Mouse (Mus musculus) ES-E14 (cell line): ENCODE data around the gene Btbd18. TPM values are rescaled to one million over a fixed set of nuclear protein-coding genes. Genes with fewer than 3 reads are reported as not detected.

Experiments used
- DNase-seq: peaks from one replicate; pipeline ENCODE4 v3.0.0-alpha.2; 2013; ENCODE audit warnings: low read depth, low spot score
- H3K27ac ChIP-seq: 2 replicates; pipeline ENCODE4 v1.5.1; 2012; ENCODE audit warnings: low read depth, mild to moderate bottlenecking, low read length, moderate library complexity, mixed read lengths; ENCODE audit not compliant: poor library complexity, insufficient read depth, severe bottlenecking
- H3K36me3 ChIP-seq: 2 replicates; pipeline ENCODE4 v1.6.1; 2012; ENCODE audit warnings: mild to moderate bottlenecking, low read length, moderate library complexity, mixed read lengths; ENCODE audit not compliant: control insufficient read depth, poor library complexity, insufficient read depth, severe bottlenecking
- H3K4me1 ChIP-seq, 2 experiments: fragments of 150-350 bp in 1 of 2; sonication (generic) in 1 of 2; 2 replicates each; pipeline ENCODE4 v1.6.1; 2012; ENCODE audit warnings: low read length in 2 of 2, mild to moderate bottlenecking in 1 of 2, mixed read lengths in 1 of 2; ENCODE audit not compliant: control insufficient read depth in 2 of 2, insufficient read depth in 2 of 2, poor library complexity in 1 of 2
- H3K4me3 ChIP-seq, 2 experiments: fragments of 150-350 bp in 1 of 2; sonication (generic) in 1 of 2; 2 replicates each; pipeline ENCODE4 v1.5.1; 2012; ENCODE audit warnings: low read length in 2 of 2, low read depth in 1 of 2, mild to moderate bottlenecking in 1 of 2, mixed read lengths in 1 of 2; ENCODE audit not compliant: insufficient read depth in 1 of 2, poor library complexity in 1 of 2, severe bottlenecking in 1 of 2
- H3K9ac ChIP-seq: 2 replicates; pipeline ENCODE4 v1.6.1; 2012; ENCODE audit warnings: low read depth, mild to moderate bottlenecking, low read length, mixed read lengths; ENCODE audit not compliant: poor library complexity, insufficient read depth, severe bottlenecking
- H3K9me3 ChIP-seq: fragments of 150-350 bp; sonication (generic); 2 replicates; pipeline ENCODE4 v1.6.1; 2012; ENCODE audit warnings: low read depth, mild to moderate bottlenecking, low read length; ENCODE audit not compliant: control insufficient read depth, insufficient read depth
- CHD2 ChIP-seq: IDR thresholded peaks from 2 replicates; pipeline ENCODE4 v1.6.1; 2014; ENCODE audit warnings: mild to moderate bottlenecking, low read depth, low read length, inconsistent platforms
- HCFC1 ChIP-seq: IDR thresholded peaks from 2 replicates; pipeline ENCODE4 v1.6.1; 2012; ENCODE audit warnings: low read length, inconsistent platforms, borderline replicate concordance; ENCODE audit not compliant: insufficient read depth
- MAFK ChIP-seq: IDR thresholded peaks from 2 replicates; pipeline ENCODE4 v1.6.1; 2014; ENCODE audit warnings: mild to moderate bottlenecking, low read depth, low read length, inconsistent platforms; ENCODE audit not compliant: insufficient read depth
- ZC3H11A ChIP-seq: IDR thresholded peaks from 2 replicates; pipeline ENCODE4 v1.6.1; 2012; ENCODE audit warnings: low read depth, mild to moderate bottlenecking, inconsistent platforms, low read length, borderline replicate concordance
- ZNF384 ChIP-seq: IDR thresholded peaks from 2 replicates; pipeline ENCODE4 v1.6.1; 2012; ENCODE audit warnings: low read depth, low read length, inconsistent platforms
- in situ Hi-C, 2 experiments: fragments of 600-800 bp; cut with MboI; formaldehyde crosslinking; loops; one replicate each; pipeline ENCODE4 v1.15.1; 2025; ENCODE audit warnings: low sequenced_read_pairs in 2 of 2, inconsistent platforms in 1 of 2; ENCODE audit not compliant: unreplicated experiment in 2 of 2
- total RNA-seq: library from RNA; depleted of rRNA; stranded (reverse); fragments of 300-350 nt; gene quantifications from 2 replicates; pipeline ENCODE4 v1.2.3, GENCODE M21; 2012; rRNA removed

Gene Btbd18
- 3.2 and 3.6 TPM in 2 replicates for total RNA-seq

- no peak for DNase-seq
- H3K27ac ChIP-seq, result no peak within 1 kb of the TSS
- no peak within 1 kb of the TSS for H3K9ac ChIP-seq
- no peaks in the 10 kb centered on the region for H3K36me3 ChIP-seq
- H3K9me3 ChIP-seq, result no peaks in the 10 kb centered on the region
- H3K4me3 ChIP-seq, result peak within 1 kb of the TSS; percentile 0 to 18; a peak in 2 of 4 replicates
- in situ Hi-C loops, result no loop called here
- no peaks in the 10 kb centered on the region for H3K4me1 ChIP-seq
- TF ChIP-seq ZC3H11A (no peak), CHD2 (no peak), HCFC1 (no peak), ZNF384 (peak; percentile 84)
These were observed at the start of gene Btbd18 for GRCm38 (mm10) chr2:84658806-84659205. Gene Btbd18 (plus strand): TSS chr2:84659079.

GRCm38 (mm10) chr2:84612764-84613163, 46.1 kb upstream of the Btbd18 start:
- no peaks in the 10 kb centered on the region; a peak in 1 of 4 replicates for H3K4me1 ChIP-seq
- no peak for TF ChIP-seq HCFC1
- TF ChIP-seq MAFK, result no peak
- no peak for TF ChIP-seq ZNF384
- no peak for TF ChIP-seq CHD2
- no peak for TF ChIP-seq ZC3H11A
- in situ Hi-C loops, result no loop called here
- no peak for DNase-seq
- H3K27ac ChIP-seq, result no peak overlapping the region
- no peaks in the 10 kb centered on the region for H3K9me3 ChIP-seq
- no peak overlapping the region for H3K9ac ChIP-seq
- no peak overlapping the region for H3K4me3 ChIP-seq
- peaks cover 33% of the 10 kb centered on the region for H3K36me3 ChIP-seq

GRCm38 (mm10) chr2:84617637-84618515, 41.0 kb upstream of the Btbd18 start:
- Histone ChIP-seq H3K4me1 (no peaks in the 10 kb centered on the region; a peak in 2 of 4 replicates), H3K9me3 (no peaks in the 10 kb centered on the region), H3K4me3 (no peak overlapping the region), H3K36me3 (peaks cover 20% of the 10 kb centered on the region), H3K9ac (no peak overlapping the region), H3K27ac (no peak overlapping the region)
- DNase-seq, result no peak
- TF ChIP-seq ZC3H11A (no peak), ZNF384 (no peak), CHD2 (no peak), MAFK (no peak), HCFC1 (no peak)
- in situ Hi-C loops, result no loop called here

GRCm38 (mm10) chr2:84618914-84619313, 40.0 kb upstream of the Btbd18 start:
- H3K4me3 ChIP-seq, result no peak overlapping the region
- no peak for DNase-seq
- H3K9ac ChIP-seq, result no peak overlapping the region
- in situ Hi-C loops, result no loop called here
- H3K36me3 ChIP-seq, result peaks cover 19% of the 10 kb centered on the region
- TF ChIP-seq MAFK, result no peak
- TF ChIP-seq HCFC1, result no peak
- no peak for TF ChIP-seq ZNF384
- TF ChIP-seq ZC3H11A, result no peak
- TF ChIP-seq CHD2, result no peak
- H3K27ac ChIP-seq, result no peak overlapping the region
- no peaks in the 10 kb centered on the region for H3K9me3 ChIP-seq
- H3K4me1 ChIP-seq, result peaks cover 0 to 2% of the 10 kb centered on the region in 2 experiments; a peak in 2 of 4 replicates
